Mouse (Mus musculus): Measurements from ENCODE around the gene Trabd2b.

The Trabd2b gene

DNA sequence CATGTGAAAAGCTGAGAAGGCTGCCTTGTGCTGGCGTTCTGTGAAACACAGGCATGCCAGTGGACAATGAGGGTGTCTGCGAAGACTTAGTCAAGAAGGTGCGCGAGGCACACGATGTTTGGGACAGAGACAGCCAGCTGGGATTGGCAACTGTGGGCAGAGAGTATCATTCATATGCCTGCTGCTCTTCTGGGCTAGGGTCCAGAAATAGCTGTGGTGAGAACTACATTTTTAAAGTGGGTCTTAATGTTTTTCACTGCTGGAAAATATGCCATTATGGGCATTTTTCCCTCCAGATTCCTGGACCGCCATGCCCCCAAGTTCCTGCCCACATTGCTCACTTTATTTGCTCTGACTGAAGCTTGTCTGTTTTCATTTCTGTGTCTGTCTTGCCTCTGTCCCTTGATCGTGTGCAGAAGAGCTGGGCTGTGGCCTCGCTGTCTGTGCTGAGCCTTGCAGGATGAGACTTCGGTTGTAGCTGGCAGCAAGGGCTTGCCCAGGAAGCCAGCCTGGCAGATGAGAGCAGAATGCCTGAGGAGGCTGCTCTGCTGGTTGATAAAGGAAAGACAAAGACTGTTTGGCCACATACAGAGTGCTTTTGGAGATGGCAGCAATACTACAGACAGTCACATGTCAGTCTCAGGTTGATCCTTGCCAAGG lies 42.0 kb downstream of the Trabd2b start:
- DNase-seq (ENCODE audit: low read depth, low spot score): no peak

DNA sequence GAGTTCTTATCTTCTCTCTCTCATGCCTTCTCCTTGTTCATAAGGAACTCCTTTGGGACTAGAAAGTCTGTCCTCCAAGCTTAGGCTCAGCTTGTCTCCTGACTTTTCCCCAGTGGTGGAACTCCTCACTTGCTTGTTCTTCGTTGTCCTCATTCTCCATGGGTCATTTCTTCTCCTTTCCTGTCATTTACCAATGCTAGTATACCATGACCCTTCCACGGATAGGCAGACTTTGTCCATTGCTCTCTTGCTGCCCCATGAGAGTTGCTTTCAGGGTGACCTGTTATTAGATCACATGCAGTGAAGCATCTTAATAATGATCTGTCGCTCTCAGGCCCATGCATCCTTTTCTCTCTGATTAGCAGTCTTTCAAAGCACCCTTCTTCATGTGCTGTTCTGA lies 46.6 kb downstream of the Trabd2b start:
- no peak for DNase-seq (ENCODE audit: low read depth, low spot score)

DNA sequence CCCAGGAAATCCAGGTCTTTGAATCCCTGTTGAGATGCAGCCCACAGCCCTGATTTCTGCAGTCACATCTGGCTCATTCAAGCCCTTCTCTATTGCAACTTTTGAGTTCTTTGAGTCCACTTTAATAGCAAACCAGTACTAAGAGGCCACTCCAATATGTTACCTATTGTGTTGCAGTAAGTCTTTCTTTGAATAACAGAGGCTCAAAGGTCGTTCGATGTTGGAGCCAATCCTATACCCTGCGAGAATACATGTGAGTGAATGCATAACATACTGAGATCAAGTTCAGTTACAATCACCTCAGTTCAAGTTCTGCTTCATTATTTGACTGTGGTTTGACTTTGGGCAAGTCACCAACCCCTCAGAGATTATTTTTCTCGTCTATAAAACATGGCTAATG lies 47.5 kb downstream of the Trabd2b start:
- DNase-seq (ENCODE audit: low read depth, low spot score): no peak

DNA sequence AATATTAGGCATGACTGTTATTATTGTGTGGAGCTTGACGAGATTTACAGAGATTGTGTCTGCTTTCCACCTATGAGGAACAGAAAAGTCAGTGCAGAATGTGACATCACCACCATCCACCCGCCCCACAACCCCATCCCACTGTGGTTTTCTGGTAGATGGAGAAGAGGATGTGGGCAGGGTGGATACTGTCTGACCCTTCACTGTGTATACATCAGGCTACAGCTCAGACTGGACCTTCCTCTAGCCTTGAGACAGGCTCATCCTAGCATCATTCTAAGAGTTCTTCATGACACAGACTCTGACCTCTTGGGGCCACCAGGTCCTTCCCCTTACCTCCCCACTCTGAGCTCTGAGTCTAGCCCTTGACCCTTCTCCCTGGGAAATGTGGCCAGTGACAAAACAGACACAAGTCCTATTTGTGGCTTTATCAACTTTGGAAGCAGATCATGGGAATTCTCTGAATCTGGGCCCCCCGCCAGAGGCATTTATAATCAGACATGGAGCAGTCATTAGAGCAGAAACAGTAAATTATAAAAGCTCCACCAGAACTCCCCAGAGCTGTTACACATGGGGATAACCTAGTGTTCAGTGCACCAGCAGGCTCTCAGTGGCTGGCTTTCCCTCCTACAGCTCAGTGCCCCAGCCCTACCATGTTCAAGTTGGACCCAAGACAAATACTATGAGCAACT lies 48.1 kb downstream of the Trabd2b start:
- no peak for DNase-seq (ENCODE audit: low read depth, low spot score)

DNA sequence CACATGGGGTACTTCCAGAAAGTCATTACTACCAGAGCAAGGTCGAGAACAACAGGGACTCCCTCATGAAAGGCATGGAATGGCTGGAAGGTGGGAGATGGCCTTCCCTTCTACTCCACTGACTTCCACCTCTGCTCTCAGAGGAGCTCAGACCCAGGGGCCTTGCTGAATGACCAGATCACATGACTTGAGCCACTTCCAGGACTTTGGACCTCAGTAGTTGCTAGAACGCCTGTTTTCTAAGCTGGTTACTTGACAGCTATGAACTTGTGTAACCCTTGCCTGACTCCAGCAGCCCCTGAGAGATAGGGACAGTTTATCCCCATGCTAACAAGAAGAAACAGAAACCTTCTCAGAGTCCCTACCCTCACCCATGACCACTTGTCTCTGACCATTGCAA lies 50.6 kb downstream of the Trabd2b start:
- no peak for DNase-seq (ENCODE audit: low read depth, low spot score)

DNA sequence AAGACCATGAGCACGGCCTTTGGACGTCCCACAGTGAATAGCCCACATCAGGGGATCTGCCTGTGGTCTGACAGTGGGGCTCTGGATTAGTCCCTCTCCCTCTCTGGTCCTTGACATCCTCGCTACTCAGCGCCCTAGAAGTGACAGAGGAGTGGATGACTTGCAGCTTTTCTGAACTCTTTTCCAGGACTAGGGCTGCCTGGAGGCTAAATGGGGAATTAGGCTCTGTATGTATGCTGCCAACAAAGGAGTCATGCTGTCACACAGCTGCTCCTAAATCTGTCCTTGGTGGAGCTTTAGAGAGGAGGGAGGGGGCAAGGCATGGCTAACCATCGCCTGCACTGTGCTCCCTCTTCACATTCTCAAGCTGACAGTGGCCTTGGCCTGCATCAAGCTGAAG lies 53.1 kb downstream of the Trabd2b start:
- peak; percentile 27 for DNase-seq (ENCODE audit: low read depth, low spot score)

DNA sequence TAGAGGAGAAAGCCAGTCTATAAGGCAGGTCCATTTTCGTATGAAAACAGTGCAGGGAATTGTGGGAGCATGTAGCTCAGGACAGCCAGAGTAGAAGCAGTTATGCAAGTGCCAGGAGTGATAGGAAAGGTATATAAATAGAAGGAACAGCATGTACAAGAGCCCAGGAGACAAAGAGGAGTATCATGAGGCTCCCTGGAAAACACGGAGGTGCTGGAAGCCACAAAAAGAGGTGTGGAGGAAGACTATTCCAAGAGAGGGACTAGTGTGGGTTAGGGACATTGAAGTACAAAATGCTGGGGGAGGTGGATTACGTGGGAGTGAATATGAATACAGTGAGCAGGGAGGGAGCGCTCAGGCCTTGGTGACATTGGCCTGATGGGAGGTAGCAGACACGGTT lies 53.9 kb downstream of the Trabd2b start:
- no peak for DNase-seq (ENCODE audit: low read depth, low spot score)

DNA sequence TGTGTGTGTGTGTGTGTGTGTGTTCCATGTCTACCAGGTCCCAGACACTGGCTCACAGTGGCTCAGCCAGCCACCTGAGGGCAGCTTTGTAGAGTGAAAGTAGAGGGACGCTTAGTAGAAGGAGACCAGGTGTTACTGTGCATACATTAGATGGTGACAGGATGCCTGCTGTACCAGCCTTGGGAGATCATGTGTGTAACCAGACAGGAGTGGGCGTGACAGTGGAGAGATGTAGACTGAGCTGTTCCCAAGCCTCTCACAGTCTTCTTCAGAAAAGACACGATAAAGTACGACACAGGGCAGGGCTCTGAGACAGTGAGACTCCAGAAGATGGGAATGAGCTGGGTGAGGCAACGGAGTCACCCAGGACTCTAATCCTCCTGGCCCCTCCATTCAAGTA lies 54.6 kb downstream of the Trabd2b start:
- no peak for DNase-seq (ENCODE audit: low read depth, low spot score)

DNA sequence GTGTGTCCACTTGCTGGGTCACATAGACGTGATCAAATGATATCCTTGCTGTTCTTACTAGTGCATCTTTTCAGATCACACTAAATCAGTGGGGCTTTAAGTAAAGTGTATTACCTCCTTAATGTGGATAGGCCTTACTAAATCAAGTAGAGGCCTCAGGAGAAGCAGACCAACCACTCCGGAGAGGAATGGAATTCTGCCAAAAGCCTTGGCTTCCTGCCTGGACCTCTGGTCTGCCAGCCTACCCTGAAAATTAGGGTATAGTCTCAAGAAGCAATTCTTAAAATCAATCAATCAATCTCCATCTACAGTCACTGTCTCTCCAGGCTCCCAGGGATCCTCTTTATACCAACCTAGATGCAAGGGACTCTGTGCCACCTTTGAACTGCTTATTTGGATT lies 59.1 kb downstream of the Trabd2b start:
- DNase-seq (ENCODE audit: low read depth, low spot score): no peak

DNA sequence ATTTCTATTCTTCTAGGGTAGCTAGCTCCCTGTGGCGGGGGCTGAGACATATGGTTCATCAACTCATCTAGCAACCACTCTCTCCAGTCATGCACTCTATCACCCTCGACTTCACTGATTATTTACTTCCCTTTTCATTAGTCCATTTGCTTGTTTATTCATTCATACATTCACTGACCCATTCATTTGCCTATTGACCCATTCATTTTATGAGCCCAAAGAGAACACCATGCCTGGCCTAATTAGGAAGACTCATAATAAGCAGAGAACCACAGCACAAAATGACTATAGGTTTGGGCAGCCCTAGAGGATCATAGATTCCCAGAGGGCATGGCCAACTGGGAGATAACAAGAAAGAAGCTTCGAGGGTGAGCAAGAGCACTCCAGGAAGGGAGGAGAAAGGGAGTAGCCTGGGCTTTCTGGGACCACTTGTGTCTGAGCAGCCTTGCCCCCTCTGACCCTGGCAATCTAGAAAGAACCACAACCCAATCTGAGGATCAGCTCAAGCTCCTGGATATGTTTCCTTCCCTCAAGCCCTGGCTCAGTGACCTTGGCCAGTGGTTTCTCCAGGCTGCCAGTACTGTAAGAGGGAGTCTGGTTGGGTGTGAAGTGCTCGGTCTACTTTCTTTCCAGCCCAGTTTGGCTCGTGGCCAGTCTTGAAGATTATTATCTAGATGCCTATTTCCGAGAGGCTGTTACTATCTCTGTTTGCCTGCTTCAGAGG lies 61.0 kb downstream of the Trabd2b start:
- DNase-seq (ENCODE audit: low read depth, low spot score): no peak

DNA sequence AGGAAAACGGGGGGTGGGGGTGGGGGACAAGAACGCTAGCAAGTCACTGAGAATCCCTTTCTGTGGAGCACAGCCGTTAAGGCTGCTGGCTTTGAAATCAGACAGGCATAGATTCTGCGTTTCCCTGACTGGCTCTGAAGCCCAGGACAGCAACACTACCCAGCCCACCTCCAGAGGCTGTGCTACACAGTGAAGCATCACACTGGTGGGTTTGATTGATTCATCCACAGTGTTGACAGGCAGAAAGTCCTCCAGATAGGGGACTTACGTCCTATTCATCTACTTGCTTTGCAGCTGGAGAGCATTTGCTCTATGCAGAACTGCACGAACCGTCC lies 61.5 kb downstream of the Trabd2b start:
- no peak for DNase-seq (ENCODE audit: low read depth, low spot score)

DNA sequence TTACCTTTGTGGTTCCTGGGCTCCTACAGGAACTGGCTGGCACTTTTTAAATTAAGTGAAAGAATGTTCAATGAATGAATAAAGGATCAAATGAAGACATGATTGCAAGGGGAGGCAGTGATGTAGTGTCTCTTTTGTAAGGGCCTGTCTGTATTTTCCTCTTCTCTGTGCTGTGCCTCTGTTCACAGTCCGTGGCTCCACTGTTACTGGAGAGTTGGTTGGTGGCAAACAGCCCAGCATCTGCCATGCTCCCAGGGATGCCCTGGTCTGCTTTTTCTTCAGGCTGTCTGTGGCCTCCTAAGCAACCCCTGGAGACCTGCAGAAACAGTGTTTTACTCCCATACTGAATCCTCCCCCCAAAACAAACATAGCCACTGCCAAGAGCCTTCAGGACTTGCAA lies 63.4 kb downstream of the Trabd2b start:
- DNase-seq (ENCODE audit: low read depth, low spot score): no peak

DNA sequence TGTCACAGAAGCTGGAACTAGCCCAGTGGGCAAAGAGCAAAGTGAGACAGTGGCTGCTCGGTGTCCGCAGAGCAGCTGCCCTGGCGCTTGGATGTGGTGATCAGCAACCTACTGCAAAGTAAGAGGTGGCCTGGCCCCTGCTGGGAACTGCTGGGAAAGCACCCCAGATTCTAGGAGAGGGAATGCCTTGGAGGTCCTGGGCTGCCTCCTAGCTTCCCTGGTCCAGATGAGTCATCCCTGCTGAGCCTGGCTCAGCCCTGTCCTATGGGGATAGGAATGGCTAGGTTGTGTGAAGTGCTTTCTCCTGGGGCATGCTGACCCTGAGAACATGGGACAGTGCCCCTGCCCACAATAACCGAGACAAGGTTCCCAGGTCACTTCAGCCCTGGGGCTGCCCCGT lies 65.6 kb downstream of the Trabd2b start:
- no peak for DNase-seq (ENCODE audit: low read depth, low spot score)

DNA sequence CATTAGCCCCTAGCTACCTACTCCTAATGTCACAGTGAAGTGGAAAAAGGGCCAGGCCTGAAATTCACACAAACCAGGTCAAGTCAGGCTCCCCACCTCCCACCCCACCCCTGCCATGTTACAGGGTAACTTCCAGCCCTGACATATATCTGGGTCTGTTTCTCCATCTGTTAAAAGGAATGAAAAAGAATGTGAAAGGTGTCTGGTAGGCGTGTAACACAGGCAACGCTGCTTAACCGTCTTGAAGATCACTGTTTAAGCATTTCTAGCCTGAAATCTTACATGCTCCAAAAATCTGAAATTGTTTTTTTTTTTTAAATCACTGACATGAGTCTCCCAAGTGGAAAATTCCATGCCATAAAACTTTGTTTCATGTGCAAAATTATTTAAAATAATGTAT lies 69.8 kb downstream of the Trabd2b start:
- DNase-seq (ENCODE audit: low read depth, low spot score): no peak

DNA sequence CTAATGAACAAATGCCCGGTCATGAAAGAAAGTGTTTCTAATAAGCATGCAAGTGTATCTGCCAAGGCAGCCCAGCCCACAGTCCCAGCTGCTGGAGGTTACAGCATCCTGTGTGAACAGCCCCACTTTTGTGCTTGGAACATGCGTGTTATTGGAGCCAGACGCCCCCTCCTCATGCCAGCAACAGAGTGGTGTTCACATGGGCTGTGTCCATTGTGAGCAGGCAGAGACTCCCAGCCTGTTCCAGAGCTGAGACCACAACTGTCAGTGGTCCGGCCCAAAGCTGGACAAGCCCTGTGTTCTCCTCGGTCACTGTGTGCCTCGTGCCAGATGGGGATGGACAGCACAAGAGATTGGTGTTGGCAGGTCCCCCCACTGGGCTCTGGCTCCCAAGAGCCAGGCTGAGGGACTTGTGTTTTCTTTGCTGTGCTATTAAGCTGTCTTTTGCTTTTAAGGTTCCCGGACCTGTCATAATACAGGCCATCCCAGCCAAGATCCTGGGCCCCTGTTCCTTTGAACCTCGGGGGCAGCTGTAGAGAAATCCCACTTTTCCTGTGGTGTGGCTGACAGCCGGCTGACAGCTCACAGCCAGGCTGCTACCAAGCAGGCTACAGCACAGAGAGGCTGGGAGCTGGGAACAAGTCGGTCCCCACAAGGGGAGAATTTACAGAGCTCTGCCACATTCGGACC lies 70.7 kb downstream of the Trabd2b start:
- no peak for DNase-seq (ENCODE audit: low read depth, low spot score)

DNA sequence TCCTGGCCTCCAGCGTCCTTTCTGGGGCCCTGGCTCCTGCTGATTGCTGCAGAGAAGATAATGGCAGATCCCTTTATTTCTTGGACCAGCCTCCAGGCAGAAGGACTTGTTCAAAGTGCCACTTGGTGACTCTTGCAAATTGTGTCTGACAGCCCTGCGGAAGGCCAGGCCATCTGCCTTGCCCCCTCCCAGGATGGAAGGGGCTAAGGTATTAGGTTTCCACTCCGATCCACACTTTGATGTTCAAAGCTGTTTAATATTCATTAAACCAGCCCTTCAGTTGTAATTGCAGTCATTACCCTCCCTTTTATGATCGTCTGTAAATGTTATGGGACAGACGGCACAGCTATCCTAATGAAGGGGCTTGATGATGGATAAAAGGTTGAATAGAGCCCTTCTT lies 75.0 kb downstream of the Trabd2b start:
- DNase-seq (ENCODE audit: low read depth, low spot score): no peak

DNA sequence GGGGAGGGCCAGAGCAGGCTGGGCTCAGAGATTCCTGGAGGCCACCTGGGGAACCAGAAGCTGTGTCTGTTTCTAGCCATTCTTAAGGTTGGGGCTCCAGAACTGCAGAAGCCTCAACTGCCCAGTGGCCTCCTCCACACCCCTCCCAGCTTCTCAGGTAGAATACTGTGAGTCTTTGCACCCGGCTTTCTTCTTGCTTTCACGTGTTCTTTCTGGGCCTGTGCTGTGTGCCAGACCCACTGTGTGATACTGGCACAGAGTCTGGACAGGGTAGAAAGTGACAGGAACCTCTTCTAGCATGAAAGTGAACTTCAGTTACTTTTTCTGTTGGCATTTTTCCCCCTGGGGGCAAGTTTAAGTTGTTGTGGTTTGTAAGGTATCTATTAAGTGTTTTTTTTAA lies 77.6 kb downstream of the Trabd2b start:
- DNase-seq (ENCODE audit: low read depth, low spot score): no peak

DNA sequence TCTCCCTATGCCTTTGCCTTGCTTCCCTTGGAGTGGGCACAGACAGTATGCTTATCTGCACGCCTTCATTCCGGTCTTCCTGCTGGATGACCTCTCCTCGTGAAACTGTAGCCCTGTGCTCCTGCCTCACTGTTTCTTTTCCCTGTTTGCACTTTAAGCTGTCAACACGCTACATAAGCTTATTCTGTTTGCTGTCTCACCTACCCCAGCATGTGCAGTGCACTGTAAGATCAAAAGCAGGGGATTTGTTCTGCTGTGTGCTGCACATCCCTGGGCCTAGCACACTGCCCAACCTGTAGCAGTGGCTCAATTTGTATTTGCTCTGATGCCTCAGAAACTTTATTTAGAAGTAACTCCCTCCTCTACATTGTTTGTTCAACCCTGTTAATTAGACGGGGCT lies 79.5 kb downstream of the Trabd2b start:
- DNase-seq (ENCODE audit: low read depth, low spot score): no peak

DNA sequence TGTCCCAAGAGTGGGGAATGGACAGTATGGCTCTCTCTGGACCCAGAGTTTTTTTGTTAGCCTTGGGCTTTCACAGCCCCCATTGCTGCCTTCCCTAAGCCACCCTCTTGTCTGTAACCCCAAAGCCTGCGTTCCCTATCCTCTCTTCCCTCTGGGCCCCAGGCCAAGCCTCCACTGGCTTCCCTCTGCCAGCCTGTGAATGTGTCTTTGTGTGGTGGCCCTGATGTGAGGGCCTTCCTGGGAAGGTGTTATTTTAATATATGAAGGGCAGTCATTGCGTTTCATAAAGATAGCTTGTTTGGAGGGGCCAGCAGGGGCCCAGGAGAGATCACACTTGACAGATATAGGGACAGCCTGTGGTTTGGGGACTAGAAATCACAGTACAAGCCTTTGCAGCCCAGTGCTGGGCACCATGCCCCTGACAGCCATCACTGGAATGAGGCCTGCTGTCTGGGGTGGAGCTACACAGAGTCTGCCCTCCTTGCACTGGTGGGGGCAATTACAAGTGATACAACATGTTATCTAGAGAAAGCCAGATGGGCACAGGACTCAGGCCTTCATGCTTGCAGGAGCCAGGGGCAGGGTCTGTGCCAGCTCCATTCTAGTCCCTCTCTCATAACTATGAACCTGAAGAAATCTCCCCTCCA lies 80.5 kb downstream of the Trabd2b start:
- no peak for DNase-seq (ENCODE audit: low read depth, low spot score)

DNA sequence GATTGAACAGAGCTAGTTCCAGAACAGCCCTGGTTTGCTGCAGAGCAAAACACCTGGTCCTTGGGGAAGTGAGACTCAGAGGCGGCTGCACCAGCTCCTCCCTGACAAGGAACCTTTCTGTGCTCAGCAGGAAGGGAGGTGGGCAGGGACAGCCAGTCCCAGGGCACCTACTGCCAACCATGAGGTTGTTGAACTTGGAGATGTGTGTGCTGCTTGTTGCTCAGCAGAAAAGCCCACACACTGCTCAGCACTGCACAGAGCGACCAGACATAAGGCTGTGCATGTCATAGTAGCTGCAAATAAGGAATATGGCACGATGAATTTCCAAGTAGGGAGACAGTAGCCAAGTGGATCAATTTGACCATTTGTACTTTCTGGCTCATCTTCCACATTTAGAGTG lies 81.2 kb downstream of the Trabd2b start:
- no peak for DNase-seq (ENCODE audit: low read depth, low spot score)

DNA sequence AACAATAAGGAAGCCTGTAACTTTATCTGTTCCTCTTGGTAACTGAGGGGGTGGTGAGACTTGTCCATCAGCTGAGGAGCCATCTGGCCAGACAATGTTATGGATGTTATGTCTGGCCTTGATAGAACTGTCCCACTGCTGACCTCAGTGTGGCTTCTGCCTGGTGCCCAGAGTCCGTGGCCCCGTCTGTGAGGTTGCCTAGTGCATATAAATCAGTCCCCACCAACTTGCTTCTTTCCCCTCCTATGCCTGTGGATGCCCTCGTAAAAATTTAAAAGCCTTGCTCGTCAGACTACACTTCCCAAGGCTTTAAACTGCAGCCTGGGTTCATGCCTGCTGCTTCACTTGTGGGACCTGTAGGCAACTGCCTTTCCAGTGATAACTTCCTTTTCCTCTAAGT lies 85.6 kb downstream of the Trabd2b start:
- no peak for DNase-seq (ENCODE audit: low read depth, low spot score)

DNA sequence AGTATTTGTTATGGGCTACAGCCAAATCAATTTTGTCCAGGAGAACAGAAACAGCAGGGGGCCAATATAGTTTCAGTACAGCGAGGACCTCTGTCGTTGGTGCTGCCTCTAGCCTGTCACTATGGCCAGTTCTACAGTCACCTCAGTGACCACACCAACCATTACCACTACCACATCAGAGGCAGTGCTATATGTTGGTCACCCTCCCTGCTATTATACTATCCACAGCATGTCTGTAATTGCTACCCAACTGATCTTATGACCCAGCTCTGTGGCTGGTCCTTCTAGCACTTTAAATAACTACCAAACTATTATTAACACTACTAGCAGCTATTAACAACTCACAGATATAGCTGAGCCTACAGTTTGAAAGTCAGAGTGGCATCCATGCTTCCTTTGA lies 87.5 kb downstream of the Trabd2b start:
- DNase-seq (ENCODE audit: low read depth, low spot score): no peak
